Comparison of ENCODE assay signal across 27 mouse cellular contexts in genomic region chr1:168008216-168008615, GRCm38 (mm10).
"Had no signal": no experiment of that assay in that cellular context is flagged by ENCODE, and none has a peak within 500 bp of the region (broad histone marks: within the 10 kb centered on the region; RNA-seq: fewer than 3 reads in every experiment).

No protein-coding gene starts in this region.

- H3K9ac ChIP-seq: heart, embryonic 13.5 days; heart, embryonic 15.5 days; hindbrain, embryonic 13.5 days; hindbrain, embryonic 15.5 days; kidney, embryonic 15.5 days; limb, embryonic 13.5 days; limb, embryonic 15.5 days; liver, embryonic 12.5 days; liver, embryonic 14.5 days had no signal

- DNase-seq: gastrocnemius, postnatal 14 days; gastrocnemius, postnatal 36 days; heart, adult 11 months; heart, adult 2 months; heart, postnatal 14 days; heart, postnatal 36 days; kidney, adult 11 months; kidney, adult 2 months; kidney, adult 9 months; kidney, postnatal 14 days; kidney, postnatal 36 days; layer of hippocampus, adult 9-11 months; layer of hippocampus, postnatal 36 days; left cerebral cortex, postnatal 4 days had no signal

- H3K4me3 ChIP-seq: heart, adult 2 months; heart, embryonic 13.5 days; heart, embryonic 15.5 days; hindbrain, embryonic 13.5 days; hindbrain, embryonic 15.5 days; kidney, embryonic 15.5 days; limb, embryonic 13.5 days; limb, embryonic 15.5 days; liver, embryonic 12.5 days had no signal

- H3K4me1 ChIP-seq: heart, embryonic 13.5 days; heart, embryonic 15.5 days; hindbrain, embryonic 13.5 days; hindbrain, embryonic 15.5 days; kidney, embryonic 15.5 days; limb, embryonic 13.5 days; limb, embryonic 15.5 days; liver, embryonic 12.5 days had no signal

- H3K36me3 ChIP-seq: heart, embryonic 13.5 days; heart, embryonic 15.5 days; hindbrain, embryonic 13.5 days; hindbrain, embryonic 15.5 days; kidney, embryonic 15.5 days; limb, embryonic 13.5 days; limb, embryonic 15.5 days; liver, embryonic 12.5 days had no signal

- H3K4me2 ChIP-seq: heart, embryonic 11.5 days; heart, embryonic 13.5 days; heart, embryonic 15.5 days; hindbrain, embryonic 13.5 days; hindbrain, embryonic 15.5 days; kidney, embryonic 15.5 days; limb, embryonic 13.5 days; limb, embryonic 15.5 days; liver, embryonic 12.5 days had no signal

- H3K27me3 ChIP-seq: heart, embryonic 13.5 days; heart, embryonic 15.5 days; hindbrain, embryonic 13.5 days; hindbrain, embryonic 15.5 days; kidney, embryonic 15.5 days; limb, embryonic 13.5 days; limb, embryonic 15.5 days; liver, embryonic 12.5 days had no signal

- ATAC-seq: hindbrain, postnatal 0 days; intestine, embryonic 16.5 days; liver, embryonic 12.5 days had no signal

- H3K9me3 ChIP-seq: heart, embryonic 13.5 days; heart, embryonic 15.5 days; hindbrain, embryonic 13.5 days; hindbrain, embryonic 15.5 days; kidney, embryonic 15.5 days; limb, embryonic 13.5 days; limb, embryonic 15.5 days; liver, embryonic 12.5 days had no signal

- H3K27ac ChIP-seq: heart, adult 2 months; heart, embryonic 13.5 days; heart, embryonic 15.5 days; hindbrain, embryonic 13.5 days; hindbrain, embryonic 15.5 days; hindbrain, postnatal 0 days; kidney, embryonic 15.5 days; kidney, postnatal 0 days; limb, embryonic 13.5 days; limb, embryonic 15.5 days; liver, embryonic 12.5 days; liver, embryonic 14.5 days had no signal
